Mouse (Mus musculus): ENCODE results near the gene Mrps2. TPM values are rescaled to one million over a fixed set of nuclear protein-coding genes. Genes with fewer than 3 reads are reported as not detected.
A peak's percentile ranks its signal among the peaks of the same experiment; 100 is the strongest.
"Not testable (repeated sequence)": the region's sequence is repeated elsewhere in the genome, so short reads cannot be mapped to it uniquely, and the experiment has no call there.

The Mrps2 gene
- total RNA-seq, 2 experiments from 2014 or later, result 15.7 to 29.0 TPM

DNA sequence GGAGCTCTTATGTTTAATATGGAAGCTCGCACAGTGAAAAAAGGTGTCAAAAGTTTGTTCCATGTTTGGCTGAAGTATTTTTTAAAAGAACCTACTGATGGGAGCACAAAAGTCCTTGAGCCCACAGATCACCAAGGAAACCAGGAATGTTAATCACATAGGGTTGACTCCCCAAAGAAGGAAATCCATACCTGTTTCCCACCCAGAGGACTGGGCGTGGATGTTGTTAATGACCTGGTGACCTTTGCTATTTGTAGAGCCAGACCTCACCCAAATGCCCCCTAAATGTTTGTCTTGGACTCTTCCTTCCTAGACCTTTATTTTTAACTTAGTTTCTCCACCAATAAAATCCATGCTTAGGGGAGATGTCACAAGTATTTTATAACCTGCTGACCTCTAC is 2.7 kb downstream of the Mrps2 start:
- ATAC-seq (ENCODE audit: poor library complexity, severe bottlenecking), result no peak

DNA sequence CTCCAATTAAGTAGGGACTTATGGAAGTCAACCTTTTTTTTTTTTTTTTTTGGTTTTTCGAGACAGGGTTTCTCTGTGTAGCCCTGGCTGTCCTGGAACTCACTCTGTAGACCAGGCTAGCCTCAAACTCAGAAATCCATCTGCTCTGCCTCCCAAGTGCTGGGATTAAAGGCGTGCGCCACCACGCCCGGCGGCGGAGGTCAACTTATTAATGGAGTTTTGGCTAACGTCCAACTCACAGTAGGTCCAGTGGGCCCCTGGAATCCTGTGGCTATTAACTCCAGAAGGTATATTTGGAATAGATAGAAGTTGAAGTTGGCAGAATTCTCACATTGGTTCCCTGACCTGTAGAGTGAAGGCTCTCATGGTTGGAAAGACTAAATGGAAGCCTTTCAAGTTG is 4.1 kb downstream of the Mrps2 start:
- not testable (repeated sequence) for ATAC-seq (ENCODE audit: poor library complexity, severe bottlenecking)

- not testable (repeated sequence) for ATAC-seq (ENCODE audit: poor library complexity, severe bottlenecking)
Measured at GRCm38 (mm10) chr2:28477993-28478392, 10.1 kb downstream of the Mrps2 start.

DNA sequence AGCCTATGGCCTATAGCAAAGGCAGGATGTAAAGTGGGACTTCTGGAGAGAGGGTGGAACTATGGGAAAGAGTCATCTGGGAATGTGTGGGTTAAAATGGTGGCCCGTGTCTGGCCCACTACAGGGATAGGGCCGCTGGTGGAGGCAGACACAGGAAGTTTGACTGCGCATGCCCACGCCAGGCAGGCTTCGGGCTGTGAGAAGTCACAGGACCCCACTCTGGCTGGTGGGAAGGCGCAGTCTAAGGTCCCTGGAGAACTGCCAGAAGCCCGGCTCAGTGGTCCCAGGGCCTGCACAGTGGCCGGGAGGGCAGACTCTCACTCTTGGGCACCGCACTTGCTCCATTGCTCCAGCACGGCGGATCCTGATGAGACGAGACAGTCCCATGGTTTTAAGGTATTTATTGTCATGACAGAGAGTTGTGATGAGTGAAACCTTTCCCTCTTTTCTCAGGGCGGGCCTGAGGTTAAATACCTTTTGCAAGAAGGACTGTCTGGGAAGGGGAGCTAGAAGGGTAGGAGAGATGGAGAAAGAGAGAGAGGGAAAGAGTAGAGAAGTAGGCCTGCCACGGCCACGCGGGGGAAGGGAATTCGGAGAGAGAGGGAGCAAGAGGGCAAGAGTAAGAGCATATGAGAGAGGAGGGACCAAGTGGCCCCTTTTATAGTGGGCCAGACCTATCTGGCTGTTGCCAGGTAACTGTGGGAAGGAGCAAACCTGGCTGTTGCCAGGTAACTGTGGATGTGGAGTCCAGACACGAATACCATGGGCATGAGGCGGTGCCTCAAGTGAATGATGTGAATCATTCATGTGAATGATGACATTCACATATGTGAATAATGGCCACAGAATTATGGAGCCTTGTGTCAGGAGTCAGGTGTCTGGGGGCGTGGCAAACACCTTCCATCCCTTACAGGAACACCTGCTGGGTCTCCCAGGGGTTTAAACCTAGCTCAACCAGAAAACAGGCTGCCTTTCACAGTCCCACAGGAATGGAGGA is 11.6 kb downstream of the Mrps2 start:
- no peak for ATAC-seq (ENCODE audit: poor library complexity, severe bottlenecking)

GRCm38 (mm10) chr2:28483861-28484260 is 16.0 kb downstream of the Mrps2 start:
- no peak for ATAC-seq (ENCODE audit: poor library complexity, severe bottlenecking)

GRCm38 (mm10) chr2:28494521-28494920 is 26.7 kb downstream of the Mrps2 start:
- ATAC-seq (ENCODE audit: poor library complexity, severe bottlenecking), result no peak

- peak; percentile 81 for ATAC-seq (ENCODE audit: poor library complexity, severe bottlenecking)
Measured at GRCm38 (mm10) chr2:28495207-28495756, 27.4 kb downstream of the Mrps2 start.

GRCm38 (mm10) chr2:28495801-28496595 is 28.1 kb downstream of the Mrps2 start:
- ATAC-seq (ENCODE audit: poor library complexity, severe bottlenecking), result no peak

DNA sequence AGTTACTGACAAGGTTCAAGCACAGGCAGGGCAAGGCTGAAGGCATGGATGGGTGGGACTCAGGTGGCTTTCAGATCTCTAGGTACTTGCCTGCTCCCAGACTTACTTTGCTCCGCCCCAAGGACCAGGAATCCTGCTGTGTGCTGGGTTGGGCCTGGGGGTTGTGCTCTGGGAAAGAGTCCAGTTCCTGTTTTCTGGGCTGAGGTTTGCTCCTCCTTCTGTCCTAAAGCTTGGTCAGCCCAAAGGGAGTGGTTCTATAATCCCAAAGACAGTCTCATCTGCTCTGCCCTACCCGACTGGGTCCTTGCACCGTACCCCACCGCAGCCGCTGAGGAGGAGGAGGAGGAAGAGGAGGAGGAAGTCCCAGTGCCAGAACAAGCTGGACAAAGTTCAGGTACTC is 28.8 kb downstream of the Mrps2 start, which contains the start of gene Gbgt1:
Gene Gbgt1, plus strand, starts transcription at position 221 of the 400 bp plus-strand sequence.
- peak; percentile 62 for ATAC-seq (ENCODE audit: poor library complexity, severe bottlenecking)

- ATAC-seq (ENCODE audit: poor library complexity, severe bottlenecking), result no peak
Measured at GRCm38 (mm10) chr2:28497561-28497960, 29.7 kb downstream of the Mrps2 start.

DNA sequence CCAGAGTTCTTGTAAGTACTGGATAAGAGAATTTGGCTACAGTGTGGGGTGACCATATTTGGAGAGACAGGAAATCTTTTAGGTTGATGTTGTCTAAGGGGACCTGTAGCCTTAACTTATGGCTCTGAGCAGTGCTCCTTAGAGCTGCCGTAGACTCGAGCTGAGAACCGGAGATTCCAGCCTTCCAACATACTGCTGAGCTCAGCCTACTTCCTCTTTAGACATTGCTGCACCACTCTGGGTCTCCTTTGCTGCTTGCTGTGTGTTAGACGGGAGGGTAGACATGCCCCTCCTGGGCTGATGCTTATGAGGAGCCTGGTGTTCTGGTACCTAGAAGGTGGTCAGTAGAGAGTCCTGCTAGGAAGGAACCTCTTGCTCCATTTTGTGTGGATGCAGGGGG is 30.6 kb downstream of the Mrps2 start:
- ATAC-seq (ENCODE audit: poor library complexity, severe bottlenecking), result no peak

DNA sequence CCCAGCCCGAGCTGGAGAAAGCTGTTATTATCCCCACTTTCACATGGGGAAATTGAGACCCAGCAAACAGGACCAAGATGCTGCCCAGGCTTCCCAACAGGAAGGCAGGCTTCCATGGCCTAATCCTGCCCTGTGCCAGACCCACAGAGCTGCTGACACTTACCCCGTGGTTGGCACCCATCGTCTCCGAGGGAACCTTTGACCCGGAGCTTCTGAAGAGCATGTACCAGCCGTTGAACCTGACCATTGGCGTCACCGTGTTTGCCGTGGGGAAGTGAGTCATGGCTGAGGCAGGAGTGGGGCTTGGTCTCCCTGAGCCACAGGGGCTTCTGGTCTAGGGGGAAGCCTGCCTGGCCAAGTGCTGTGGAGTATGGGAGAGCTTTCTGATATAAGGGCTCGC is 35.1 kb downstream of the Mrps2 start:
- no peak for ATAC-seq (ENCODE audit: poor library complexity, severe bottlenecking)

- ATAC-seq (ENCODE audit: poor library complexity, severe bottlenecking), result no peak
Measured at GRCm38 (mm10) chr2:28504676-28505075, 36.8 kb downstream of the Mrps2 start.

DNA sequence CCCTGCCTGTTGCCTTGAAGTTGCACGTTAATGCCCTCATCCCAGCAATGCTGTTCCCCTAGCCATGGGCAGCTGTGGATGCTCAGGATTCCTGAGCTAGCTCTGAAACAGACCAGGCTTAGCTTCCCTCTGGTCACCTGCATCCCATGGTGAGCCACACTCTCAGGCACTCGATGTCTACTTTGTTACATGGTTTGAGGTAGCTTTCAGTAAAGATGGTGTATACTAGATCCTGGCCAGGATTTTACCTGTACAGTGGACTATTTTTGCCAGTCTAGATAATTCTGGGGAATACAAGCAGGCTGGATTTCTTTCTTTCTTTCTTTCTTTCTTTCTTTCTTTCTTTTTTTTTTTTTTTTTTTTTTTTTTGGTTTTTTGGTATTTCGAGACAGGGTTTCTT is 37.9 kb downstream of the Mrps2 start, which contains the start of gene Gm10134:
Gene Gm10134, plus strand, starts transcription at position 301 of the 400 bp plus-strand sequence.
- ATAC-seq (ENCODE audit: poor library complexity, severe bottlenecking), result no peak

- no peak for ATAC-seq (ENCODE audit: poor library complexity, severe bottlenecking)
Measured at GRCm38 (mm10) chr2:28506291-28506690, 38.4 kb downstream of the Mrps2 start.

DNA sequence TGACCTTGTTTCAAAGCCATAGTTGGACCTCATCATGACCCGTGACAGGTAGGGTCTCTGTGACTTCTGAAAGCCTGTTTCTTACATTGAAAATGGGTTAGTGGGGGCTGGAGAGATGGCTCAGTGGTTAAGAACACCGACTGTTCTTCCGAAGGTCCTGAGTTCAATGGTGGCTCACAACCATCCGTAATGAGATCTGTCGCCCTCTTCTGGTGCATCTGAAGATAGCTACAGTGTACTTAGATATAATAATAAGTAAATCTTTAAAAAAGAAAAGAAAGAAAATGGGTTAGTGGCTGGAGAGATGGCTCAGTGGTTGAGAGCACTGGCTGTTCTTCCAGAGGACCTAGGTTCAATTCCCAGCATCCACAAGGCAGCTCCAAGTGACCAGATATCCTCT is 43.7 kb downstream of the Mrps2 start:
- ATAC-seq (ENCODE audit: poor library complexity, severe bottlenecking), result not testable (repeated sequence)

DNA sequence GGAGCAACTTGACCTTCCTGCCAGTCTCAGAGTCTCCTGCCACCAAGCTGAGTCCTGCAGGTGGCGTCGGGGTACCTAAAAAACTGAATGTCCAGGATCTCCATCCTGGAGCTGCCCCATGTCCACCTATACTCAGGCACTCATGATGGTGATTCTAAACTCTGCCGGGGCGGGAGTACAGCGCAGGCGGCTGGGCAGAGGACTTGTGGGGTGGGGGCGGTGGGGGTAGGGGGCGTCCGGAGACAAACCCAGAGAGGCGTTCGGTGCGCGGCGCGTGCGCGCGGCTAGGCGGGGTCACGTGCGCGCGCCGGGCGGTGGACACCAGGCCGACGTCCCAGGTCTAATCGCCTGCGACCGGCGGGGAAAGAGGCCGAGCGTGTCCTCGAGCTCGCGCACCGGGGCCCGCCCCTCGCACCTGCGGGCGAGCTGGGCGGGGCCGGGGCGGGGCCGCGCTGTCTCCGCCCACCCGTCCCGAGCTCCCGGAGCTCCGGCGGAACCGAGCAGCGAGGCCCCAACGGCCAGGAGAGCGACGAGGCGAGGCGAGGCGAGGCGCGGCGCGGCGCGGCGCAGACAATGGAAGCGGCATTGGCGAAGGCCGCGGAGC is 45.0 kb downstream of the Mrps2 start, which contains the start of gene Ralgds:
Gene Ralgds, plus strand, starts transcription at position 328 of the 604 bp plus-strand sequence.
- ATAC-seq (ENCODE audit: poor library complexity, severe bottlenecking), result no peak

- ATAC-seq (ENCODE audit: poor library complexity, severe bottlenecking), result no peak
Measured at GRCm38 (mm10) chr2:28513431-28514370, 45.8 kb downstream of the Mrps2 start.

GRCm38 (mm10) chr2:28514489-28514888 is 46.6 kb downstream of the Mrps2 start:
- peak; percentile 46 for ATAC-seq (ENCODE audit: poor library complexity, severe bottlenecking)

Data from megakaryocyte, adult 5-6 weeks (primary cell).